Mouse (Mus musculus): Measurements from ENCODE around the gene Crtc3. TPM values are rescaled to one million over a fixed set of nuclear protein-coding genes. Genes with fewer than 3 reads are reported as not detected.

Gene Crtc3
- polyA plus RNA-seq, 1 experiment from 2014 or later = 16.8 TPM

DNA sequence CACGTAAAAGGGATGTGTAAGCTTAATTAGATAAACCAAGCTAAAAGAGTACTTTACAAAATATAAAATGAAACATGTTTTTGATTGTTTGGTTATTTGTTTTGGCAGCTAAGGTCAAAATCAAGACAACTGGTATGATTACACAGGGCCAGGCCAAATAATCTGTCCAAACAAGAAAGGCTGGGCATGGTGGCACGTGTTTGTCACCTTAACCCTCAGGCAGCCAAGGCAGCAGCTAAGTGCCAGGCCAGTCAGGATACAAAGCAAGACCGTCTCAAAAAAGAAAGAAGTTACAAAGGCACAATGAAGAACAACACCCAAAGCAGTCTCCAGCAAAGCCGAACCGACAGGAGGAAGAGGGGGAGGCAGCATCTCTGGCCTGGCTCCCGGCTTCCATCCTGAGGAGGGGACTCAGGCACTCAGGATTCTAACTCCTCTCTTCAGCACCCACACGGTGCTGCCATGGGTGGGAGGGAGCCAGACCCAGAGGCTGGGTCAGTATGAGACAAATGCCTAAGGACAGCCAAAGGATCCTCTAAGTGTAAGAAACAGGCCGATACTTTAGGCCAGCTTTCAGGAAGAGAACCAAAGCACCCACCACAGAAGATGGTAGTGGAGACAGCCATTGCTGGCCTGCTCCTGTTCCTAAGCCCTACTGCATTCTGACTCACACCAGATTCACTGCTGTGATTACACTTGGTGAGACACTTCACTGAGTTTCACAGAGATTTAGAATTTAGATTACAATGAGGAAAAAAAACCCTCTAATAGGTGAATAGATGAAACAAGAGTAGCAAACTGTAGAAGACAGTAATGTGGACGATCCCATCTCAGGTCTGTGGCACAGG is 51.5 kb downstream of the Crtc3 start:
- ATAC-seq (ENCODE audit: low FRiP score) = no peak
- 55% methylated on average over 9 of the region's 9 CpGs for WGBS
- no peak overlapping the region for H3K9ac ChIP-seq

GRCm38 (mm10) chr7:80636288-80636952 is 52.3 kb downstream of the Crtc3 start:
- H3K27me3 ChIP-seq (ENCODE audit: control insufficient read depth, insufficient read depth, low read length) = no peaks in the 10 kb centered on the region
- no peak overlapping the region for H3K4me3 ChIP-seq (replicated peaks; ENCODE audit: low read length)
- no peaks in the 10 kb centered on the region for H3K9me3 ChIP-seq (ENCODE audit: control insufficient read depth, low read length)
- ATAC-seq (ENCODE audit: low FRiP score) (no peak), DNase-seq (ENCODE audit: low spot score) (no peak)
- no peak overlapping the region for H3K9ac ChIP-seq
- H3K4me1 ChIP-seq (replicated peaks; ENCODE audit: control insufficient read depth, insufficient read depth, low read length) = peaks cover 25% of the 10 kb centered on the region
- H3K4me2 ChIP-seq (replicated peaks) = no peak overlapping the region
- no peaks in the 10 kb centered on the region for H3K36me3 ChIP-seq (replicated peaks; ENCODE audit: control insufficient read depth, insufficient read depth)
- WGBS = 70% methylated on average over 17 of the region's 17 CpGs
- H3K27ac ChIP-seq = no peak overlapping the region; the same call in 1 of the 2 replicates

More for the DNA sequence above, 51.5 kb downstream of the Crtc3 start:
- no peak for DNase-seq (ENCODE audit: low spot score)
- Histone ChIP-seq H3K4me3 (replicated peaks; ENCODE audit: low read length) (no peak overlapping the region), H3K36me3 (replicated peaks; ENCODE audit: control insufficient read depth, insufficient read depth) (no peaks in the 10 kb centered on the region), H3K27me3 (ENCODE audit: control insufficient read depth, insufficient read depth, low read length) (no peaks in the 10 kb centered on the region), H3K9me3 (ENCODE audit: control insufficient read depth, low read length) (no peaks in the 10 kb centered on the region), H3K27ac (no peak overlapping the region), H3K4me2 (replicated peaks) (no peak overlapping the region), H3K4me1 (replicated peaks; ENCODE audit: control insufficient read depth, insufficient read depth, low read length) (peaks cover 31% of the 10 kb centered on the region)

DNA sequence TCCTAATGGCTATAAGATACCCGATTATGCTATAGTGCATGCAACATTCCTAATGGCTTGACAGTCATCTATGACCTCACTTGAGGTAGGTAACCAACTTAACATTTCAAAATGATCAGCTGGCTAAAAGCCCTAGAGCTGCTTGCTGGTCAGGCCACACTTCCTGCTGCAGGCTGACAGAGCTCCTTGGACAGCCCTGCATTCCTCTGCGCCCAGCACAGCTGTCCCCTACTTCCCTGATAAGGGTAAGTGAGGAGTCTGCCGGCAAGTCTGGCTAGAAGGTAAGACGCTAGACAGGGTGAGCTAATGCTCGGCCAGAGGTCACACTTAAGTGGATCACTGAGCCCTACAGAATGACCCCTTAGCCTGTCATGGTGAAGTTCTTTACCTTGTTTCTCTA is 52.8 kb downstream of the Crtc3 start:
- no peaks in the 10 kb centered on the region for H3K9me3 ChIP-seq (ENCODE audit: control insufficient read depth, low read length)
- H3K27me3 ChIP-seq (ENCODE audit: control insufficient read depth, insufficient read depth, low read length) = no peaks in the 10 kb centered on the region
- DNase-seq (ENCODE audit: low spot score) (no peak), ATAC-seq (ENCODE audit: low FRiP score) (no peak)
- H3K4me3 ChIP-seq (replicated peaks; ENCODE audit: low read length) = no peak overlapping the region
- H3K4me2 ChIP-seq (replicated peaks) = no peak overlapping the region
- no peak overlapping the region for H3K27ac ChIP-seq
- no peaks in the 10 kb centered on the region for H3K36me3 ChIP-seq (replicated peaks; ENCODE audit: control insufficient read depth, insufficient read depth)
- H3K9ac ChIP-seq = no peak overlapping the region
- H3K4me1 ChIP-seq (replicated peaks; ENCODE audit: control insufficient read depth, insufficient read depth, low read length) = peaks cover 20% of the 10 kb centered on the region
- WGBS = 87% methylated on average over 5 of the region's 5 CpGs

DNA sequence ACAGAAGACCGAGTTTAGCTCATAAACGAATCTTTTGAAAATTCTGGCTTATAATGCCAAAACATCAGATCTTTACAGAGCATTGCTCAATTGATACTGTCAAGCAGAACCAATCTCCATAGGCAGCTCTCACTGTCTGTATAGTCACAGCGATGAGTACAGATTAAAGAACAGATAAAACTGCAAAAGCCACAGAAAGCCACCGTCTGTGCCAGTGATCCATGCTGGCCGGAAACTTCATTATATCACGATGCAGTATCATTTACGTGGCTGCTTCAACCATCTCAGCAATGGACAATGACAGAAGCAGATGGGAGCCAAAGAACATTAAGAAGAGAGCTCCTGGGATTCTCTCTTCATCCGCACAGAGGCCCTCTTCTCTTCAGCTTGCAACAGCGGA is 53.9 kb downstream of the Crtc3 start:
- Histone ChIP-seq H3K4me2 (replicated peaks) (no peak overlapping the region), H3K27me3 (ENCODE audit: control insufficient read depth, insufficient read depth, low read length) (no peaks in the 10 kb centered on the region), H3K9me3 (ENCODE audit: control insufficient read depth, low read length) (no peaks in the 10 kb centered on the region), H3K4me3 (replicated peaks; ENCODE audit: low read length) (no peak overlapping the region), H3K9ac (no peak overlapping the region), H3K27ac (no peak overlapping the region), H3K4me1 (replicated peaks; ENCODE audit: control insufficient read depth, insufficient read depth, low read length) (peaks cover 20% of the 10 kb centered on the region), H3K36me3 (replicated peaks; ENCODE audit: control insufficient read depth, insufficient read depth) (no peaks in the 10 kb centered on the region)
- ATAC-seq (ENCODE audit: low FRiP score) (no peak), DNase-seq (ENCODE audit: low spot score) (no peak)
- 63% methylated on average over 9 of the region's 9 CpGs for WGBS

GRCm38 (mm10) chr7:80633635-80634034 is 55.0 kb downstream of the Crtc3 start:
- Histone ChIP-seq H3K9ac (no peak overlapping the region), H3K4me2 (replicated peaks) (no peak overlapping the region), H3K4me3 (replicated peaks; ENCODE audit: low read length) (no peak overlapping the region), H3K36me3 (replicated peaks; ENCODE audit: control insufficient read depth, insufficient read depth) (no peaks in the 10 kb centered on the region; the same call in 1 of the 2 replicates), H3K27me3 (ENCODE audit: control insufficient read depth, insufficient read depth, low read length) (no peaks in the 10 kb centered on the region), H3K9me3 (ENCODE audit: control insufficient read depth, low read length) (no peaks in the 10 kb centered on the region), H3K4me1 (replicated peaks; ENCODE audit: control insufficient read depth, insufficient read depth, low read length) (peaks cover 27% of the 10 kb centered on the region), H3K27ac (no peak overlapping the region)
- WGBS = 96% methylated on average over 2 of the region's 2 CpGs
- no peak for ATAC-seq (ENCODE audit: low FRiP score)
- DNase-seq (ENCODE audit: low spot score) = no peak

DNA sequence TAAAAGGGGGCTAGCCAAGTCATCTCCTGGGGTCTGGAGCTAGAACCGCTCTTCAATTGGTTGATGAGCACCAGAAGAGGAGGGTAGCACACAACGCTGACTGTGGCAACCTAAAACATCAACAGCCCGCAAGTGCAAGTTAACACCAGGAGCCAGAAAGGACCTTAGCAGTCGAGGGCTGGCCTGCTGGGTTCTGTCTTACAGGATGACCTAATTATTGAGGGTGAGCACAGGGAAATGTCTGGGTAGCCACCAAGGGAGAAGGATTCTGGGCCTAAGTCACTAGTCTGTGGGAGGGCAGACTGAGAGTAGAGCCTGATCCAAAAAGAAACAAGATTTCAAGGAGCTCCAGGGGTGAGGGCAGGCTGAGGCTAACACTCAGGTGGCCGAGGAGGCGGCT is 56.7 kb downstream of the Crtc3 start:
- Histone ChIP-seq H3K9ac (no peak overlapping the region), H3K36me3 (replicated peaks; ENCODE audit: control insufficient read depth, insufficient read depth) (no peaks in the 10 kb centered on the region; the same call in 1 of the 2 replicates), H3K27me3 (ENCODE audit: control insufficient read depth, insufficient read depth, low read length) (no peaks in the 10 kb centered on the region), H3K4me1 (replicated peaks; ENCODE audit: control insufficient read depth, insufficient read depth, low read length) (peaks cover 21% of the 10 kb centered on the region), H3K27ac (no peak overlapping the region), H3K4me3 (replicated peaks; ENCODE audit: low read length) (no peak overlapping the region), H3K9me3 (ENCODE audit: control insufficient read depth, low read length) (no peaks in the 10 kb centered on the region), H3K4me2 (replicated peaks) (no peak overlapping the region)
- WGBS = 68% methylated on average over 6 of the region's 6 CpGs
- no peak for DNase-seq (ENCODE audit: low spot score)
- ATAC-seq (ENCODE audit: low FRiP score) = no peak

- no peak for DNase-seq (ENCODE audit: low spot score)
- no peak overlapping the region for H3K9ac ChIP-seq
- peaks cover 15% of the 10 kb centered on the region for H3K4me1 ChIP-seq (replicated peaks; ENCODE audit: control insufficient read depth, insufficient read depth, low read length)
- no peak overlapping the region for H3K4me3 ChIP-seq (replicated peaks; ENCODE audit: low read length)
- no peaks in the 10 kb centered on the region for H3K9me3 ChIP-seq (ENCODE audit: control insufficient read depth, low read length)
- H3K36me3 ChIP-seq (replicated peaks; ENCODE audit: control insufficient read depth, insufficient read depth) = no peaks in the 10 kb centered on the region; the same call in 1 of the 2 replicates
- no peak for ATAC-seq (ENCODE audit: low FRiP score)
- no peaks in the 10 kb centered on the region for H3K27me3 ChIP-seq (ENCODE audit: control insufficient read depth, insufficient read depth, low read length)
- H3K4me2 ChIP-seq (replicated peaks) = no peak overlapping the region
- no peak overlapping the region for H3K27ac ChIP-seq
- WGBS = 72% methylated on average over 3 of the region's 3 CpGs
Observed at GRCm38 (mm10) chr7:80631405-80631804, 57.3 kb downstream of the Crtc3 start.

DNA sequence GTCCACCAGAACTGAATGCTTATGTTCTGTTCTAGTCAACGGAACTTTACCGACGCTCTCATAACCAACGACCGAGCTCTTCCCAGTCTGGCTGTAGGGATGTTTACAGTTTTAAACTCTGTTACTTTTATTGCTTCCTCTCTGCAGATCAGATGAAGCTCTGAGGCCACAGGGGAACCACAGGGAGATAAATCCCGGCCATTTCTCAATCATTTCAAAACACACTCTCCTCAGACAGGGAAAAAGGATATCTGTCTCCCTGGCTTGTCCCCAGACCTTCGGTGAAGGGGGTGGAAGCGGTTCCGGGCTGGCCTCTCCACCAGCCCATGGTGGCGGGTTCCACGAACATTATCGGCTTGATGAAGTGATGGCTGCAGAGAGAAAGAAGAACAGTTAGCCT is 59.3 kb downstream of the Crtc3 start:
- Histone ChIP-seq H3K36me3 (replicated peaks; ENCODE audit: control insufficient read depth, insufficient read depth) (no peaks in the 10 kb centered on the region; the same call in 1 of the 2 replicates), H3K9ac (no peak overlapping the region), H3K4me2 (replicated peaks) (no peak overlapping the region), H3K27ac (no peak overlapping the region), H3K27me3 (ENCODE audit: control insufficient read depth, insufficient read depth, low read length) (no peaks in the 10 kb centered on the region), H3K4me3 (replicated peaks; ENCODE audit: low read length) (no peak overlapping the region), H3K9me3 (ENCODE audit: control insufficient read depth, low read length) (no peaks in the 10 kb centered on the region), H3K4me1 (replicated peaks; ENCODE audit: control insufficient read depth, insufficient read depth, low read length) (peaks cover 7% of the 10 kb centered on the region; the same call in 1 of the 2 replicates)
- ATAC-seq (ENCODE audit: low FRiP score) (no peak), DNase-seq (ENCODE audit: low spot score) (no peak)
- 84% methylated on average over 12 of the region's 12 CpGs for WGBS

GRCm38 (mm10) chr7:80628708-80629183 is 59.9 kb downstream of the Crtc3 start:
- Histone ChIP-seq H3K27ac (no peak overlapping the region), H3K9me3 (ENCODE audit: control insufficient read depth, low read length) (no peaks in the 10 kb centered on the region), H3K9ac (no peak overlapping the region), H3K4me3 (replicated peaks; ENCODE audit: low read length) (no peak overlapping the region), H3K27me3 (ENCODE audit: control insufficient read depth, insufficient read depth, low read length) (no peaks in the 10 kb centered on the region), H3K36me3 (replicated peaks; ENCODE audit: control insufficient read depth, insufficient read depth) (no peaks in the 10 kb centered on the region; the same call in 1 of the 2 replicates), H3K4me2 (replicated peaks) (no peak overlapping the region), H3K4me1 (replicated peaks; ENCODE audit: control insufficient read depth, insufficient read depth, low read length) (peaks cover 7% of the 10 kb centered on the region; the same call in 1 of the 2 replicates)
- ATAC-seq (ENCODE audit: low FRiP score) (no peak; the same call in 1 of the 2 replicates), DNase-seq (ENCODE audit: low spot score) (no peak)
- WGBS = 71% methylated on average over 8 of the region's 8 CpGs

All from hindbrain, embryonic 14.5 days (tissue).